Mouse (Mus musculus): ENCODE measurements at regions not wholly inside any gene's neighbourhood (a gene's known extent, or its start where the extent isn't known, plus 50 kb on each side); places are given as distances from the start of the nearest gene placed in this dataset.

- DNase-seq (ENCODE audit: low read depth): no peak
Observed at GRCm38 (mm10) chr8:92302694-92303093, 54.7 kb upstream of the Irx5 start.

- DNase-seq (ENCODE audit: low read depth): no peak
Observed at GRCm38 (mm10) chr8:92301029-92301428, 56.4 kb upstream of the Irx5 start.

GRCm38 (mm10) chr8:92286841-92287811 lies 70.3 kb upstream of the Irx5 start:
- no peak for DNase-seq (ENCODE audit: low read depth)

- DNase-seq (ENCODE audit: low read depth): no peak
Observed at GRCm38 (mm10) chr8:92275755-92276154, 81.7 kb upstream of the Irx5 start.

GRCm38 (mm10) chr8:92272726-92273125 lies 84.7 kb upstream of the Irx5 start:
- DNase-seq (ENCODE audit: low read depth): no peak

- no peak for DNase-seq (ENCODE audit: low read depth)
Observed at GRCm38 (mm10) chr8:92272073-92272472, 85.4 kb upstream of the Irx5 start.

- no peak for DNase-seq (ENCODE audit: low read depth)
Observed at GRCm38 (mm10) chr8:92270636-92271035, 86.8 kb upstream of the Irx5 start.

- no peak for DNase-seq (ENCODE audit: low read depth)
Observed at GRCm38 (mm10) chr8:92267415-92267814, 90.0 kb upstream of the Irx5 start.

GRCm38 (mm10) chr8:92260056-92260455 lies 97.4 kb upstream of the Irx5 start:
- DNase-seq (ENCODE audit: low read depth): no peak

- no peak for DNase-seq (ENCODE audit: low read depth)
Observed at GRCm38 (mm10) chr8:92258258-92258657, 99.2 kb upstream of the Irx5 start.

GRCm38 (mm10) chr8:92252597-92253375 lies 104.6 kb upstream of the Irx5 start:
- no peak for DNase-seq (ENCODE audit: low read depth)

- DNase-seq (ENCODE audit: low read depth): no peak
Observed at GRCm38 (mm10) chr8:92246301-92246700, 111.1 kb upstream of the Irx5 start.

- DNase-seq (ENCODE audit: low read depth): no peak
Observed at GRCm38 (mm10) chr8:92240686-92241275, 116.6 kb upstream of the Irx5 start.

GRCm38 (mm10) chr8:92231326-92232225 lies 125.8 kb upstream of the Irx5 start:
- DNase-seq (ENCODE audit: low read depth): no peak

- DNase-seq (ENCODE audit: low read depth): no peak
Observed at GRCm38 (mm10) chr8:92229526-92229925, 127.9 kb upstream of the Irx5 start.

GRCm38 (mm10) chr8:92224929-92225328 lies 132.5 kb upstream of the Irx5 start:
- DNase-seq (ENCODE audit: low read depth): no peak

- DNase-seq (ENCODE audit: low read depth): no peak
Observed at GRCm38 (mm10) chr8:92222992-92223391, 134.4 kb upstream of the Irx5 start.

GRCm38 (mm10) chr8:92219181-92219890 lies 138.1 kb upstream of the Irx5 start:
- DNase-seq (ENCODE audit: low read depth): no peak

- DNase-seq (ENCODE audit: low read depth): no peak
Observed at GRCm38 (mm10) chr8:92217521-92217920, 139.9 kb upstream of the Irx5 start.

GRCm38 (mm10) chr8:92216176-92216575 lies 141.2 kb upstream of the Irx5 start:
- no peak for DNase-seq (ENCODE audit: low read depth)

All from c-Kit-positive CD71-positive TER-119-negative erythroid progenitor cells, embryonic 14.5 days (primary cell).